Mouse (Mus musculus) small intestine, adult 2 months (tissue): ENCODE results near the gene Sv2a.

ENCODE experiments used
- CTCF ChIP-seq: fragments of 200-500 bp; IDR thresholded peaks from 2 replicates; pipeline ENCODE4 v1.5.1; 2012; ENCODE audit warnings: low read depth, mild to moderate bottlenecking, control low read depth, inconsistent platforms, low read length, moderate library complexity, mixed read lengths; ENCODE audit not compliant: insufficient replicate concordance, insufficient read length; ENCODE audit errors: extremely low read depth
- POLR2A ChIP-seq: fragments of 200-500 bp; IDR thresholded peaks from 2 replicates; pipeline ENCODE4 v1.6.1; 2012; ENCODE audit warnings: low read depth, mild to moderate bottlenecking, control low read depth, inconsistent platforms, low read length, moderate library complexity

DNA sequence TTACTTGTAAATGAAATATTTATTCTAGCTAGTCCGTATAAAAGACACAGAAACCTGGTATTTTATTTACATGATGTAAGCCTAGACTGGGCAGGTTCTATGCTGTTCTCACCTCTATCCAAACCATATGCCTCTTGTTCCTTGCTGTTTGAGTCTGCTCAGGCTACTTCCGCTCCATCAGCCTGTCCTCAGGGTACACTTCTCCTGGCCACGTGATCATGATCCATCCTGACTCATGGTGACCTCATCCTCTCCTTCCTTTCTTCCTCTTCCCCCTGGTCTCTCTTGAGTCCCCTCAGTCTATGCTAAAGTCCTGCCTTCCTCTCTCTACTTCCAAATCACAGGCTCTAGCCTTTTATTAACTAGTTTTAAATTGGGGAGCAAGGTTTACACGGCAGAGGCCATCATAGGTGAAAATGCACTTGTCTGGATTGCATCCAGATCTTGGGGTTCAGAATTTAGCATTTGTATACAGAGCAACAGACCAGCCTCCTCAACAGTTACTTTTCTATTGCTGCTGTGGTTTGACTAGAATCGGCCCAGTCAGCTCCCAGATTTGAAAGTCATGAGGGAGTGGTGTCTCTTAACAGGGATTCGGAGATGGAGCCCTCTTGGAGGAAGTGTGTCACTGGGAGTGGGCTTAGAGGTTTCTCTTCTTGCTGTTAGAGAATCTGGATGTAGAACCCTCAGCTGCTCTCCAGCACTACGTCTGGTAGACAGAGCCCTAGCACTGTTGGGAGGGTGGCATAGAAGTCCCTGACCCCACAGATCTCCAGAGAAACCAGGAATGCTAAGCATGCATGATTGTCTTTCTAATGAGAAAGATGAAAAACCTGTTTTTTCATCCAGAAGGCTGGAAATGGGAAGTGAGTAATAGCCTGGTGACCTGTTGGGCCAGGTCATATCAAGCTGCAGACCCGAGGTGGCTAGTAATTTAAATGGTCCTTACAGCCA, 46.0 kb downstream of the Sv2a start:
- TF ChIP-seq POLR2A: no peak
- no peak for TF ChIP-seq CTCF
